Mouse (Mus musculus): ENCODE data around the gene Ganab.
"Not testable (repeated sequence)": the region's sequence is repeated elsewhere in the genome, so short reads cannot be mapped to it uniquely, and the experiment has no call there.

The Ganab gene

DNA sequence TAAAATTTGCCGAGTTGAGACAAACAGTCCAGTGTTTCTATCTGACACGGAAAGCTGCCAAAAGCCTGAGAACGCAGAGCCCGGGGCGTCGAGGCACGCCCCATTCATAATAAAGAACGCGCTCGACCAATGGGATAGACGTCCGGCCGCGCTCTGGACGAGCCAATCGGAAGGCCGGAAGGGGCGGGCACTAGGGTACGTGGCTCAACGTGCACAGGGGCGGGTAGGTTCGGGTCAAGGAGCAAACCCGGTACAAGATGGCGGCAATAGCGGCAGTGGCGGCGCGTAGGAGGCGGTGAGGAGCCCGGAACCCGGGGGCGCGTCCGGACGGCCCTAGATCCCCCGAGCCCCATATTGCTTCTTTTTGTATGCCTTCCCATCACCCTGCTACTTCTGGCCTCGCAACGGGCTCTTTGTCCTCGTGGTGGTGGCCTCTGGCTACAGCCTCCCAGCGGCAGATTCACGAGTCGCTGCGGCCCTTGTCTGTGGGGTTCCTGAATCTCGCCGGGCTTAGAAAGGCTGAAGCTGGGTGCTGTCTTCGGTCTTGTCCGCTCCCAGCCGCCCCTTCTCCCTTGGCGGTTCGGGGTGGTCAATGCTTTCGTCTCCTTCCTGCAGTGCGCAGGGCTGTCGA is at the start of gene Ganab:
TSS of gene Ganab (plus strand) at position 207 of the 631 bp plus-strand sequence.
- peak; percentile 96 for DNase-seq (ENCODE audit: low read depth, low spot score)

DNA sequence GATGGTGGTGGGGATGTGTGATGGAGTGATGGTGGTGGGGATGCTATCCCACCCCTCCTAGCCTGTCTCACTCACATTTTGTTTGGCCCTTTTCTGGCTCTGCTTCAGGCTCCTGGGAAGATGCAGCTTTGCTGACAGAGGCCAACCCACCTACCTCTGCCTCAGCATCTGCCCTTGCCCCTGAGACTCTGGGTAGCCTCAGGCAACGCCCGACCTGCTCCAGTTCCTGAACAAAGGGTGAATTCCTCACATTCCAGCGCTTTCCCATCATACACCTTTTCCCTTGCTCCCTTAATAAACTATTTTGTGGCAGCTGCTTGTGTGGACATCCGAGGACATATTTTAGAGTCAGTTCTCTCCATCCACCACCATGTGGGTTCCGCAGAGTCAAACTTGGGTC is 49.5 kb upstream of the Ganab start:
- DNase-seq (ENCODE audit: low read depth, low spot score), result no peak

DNA sequence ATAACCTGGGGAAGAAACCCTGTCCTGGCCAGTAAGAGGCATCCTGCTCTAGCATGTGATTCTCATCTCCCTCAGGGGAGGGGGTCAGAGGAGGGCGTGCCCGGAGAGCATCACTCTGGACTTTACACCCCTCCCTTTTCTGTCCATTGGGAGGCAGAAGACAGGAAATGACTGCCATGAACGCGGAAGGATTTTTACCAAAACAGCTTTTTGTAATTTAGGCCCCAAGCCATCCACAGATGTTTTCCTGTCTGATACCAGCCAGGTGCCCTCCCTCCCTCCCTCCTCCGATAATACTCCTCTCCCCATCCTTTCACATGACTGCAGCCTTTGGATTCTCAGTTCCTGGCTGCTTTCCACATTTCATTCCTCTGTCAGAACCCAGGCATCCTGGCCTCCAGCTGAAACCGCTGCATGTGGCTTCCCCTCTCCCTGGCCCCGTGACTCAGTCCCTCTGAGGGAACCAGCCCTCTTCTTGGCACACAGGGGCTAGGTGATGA is 47.4 kb upstream of the Ganab start, which contains the start of gene Lrrn4cl:
TSS of gene Lrrn4cl (plus strand) at position 367 of the 500 bp plus-strand sequence.
- no peak for DNase-seq (ENCODE audit: low read depth, low spot score)

DNA sequence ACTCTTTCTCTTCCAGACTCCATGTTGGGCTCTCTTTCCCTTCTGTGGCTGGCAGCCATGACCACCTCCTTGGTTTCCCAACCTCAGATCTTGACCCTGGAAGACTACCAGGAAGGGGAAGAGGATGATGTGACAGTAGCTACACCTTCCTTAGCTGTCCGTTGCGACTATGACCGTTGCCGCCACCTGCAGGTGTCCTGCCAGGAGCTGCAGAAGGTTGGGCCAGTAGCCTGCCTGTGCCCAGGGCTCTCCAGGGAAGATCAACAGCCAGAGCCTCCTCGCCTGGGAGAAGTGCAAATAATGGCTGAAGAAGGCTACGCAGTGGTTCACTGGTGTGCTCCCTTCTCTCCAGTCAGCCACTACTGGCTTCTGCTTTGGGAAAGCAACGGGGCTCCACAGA is 46.2 kb upstream of the Ganab start:
- no peak for DNase-seq (ENCODE audit: low read depth, low spot score)

DNA sequence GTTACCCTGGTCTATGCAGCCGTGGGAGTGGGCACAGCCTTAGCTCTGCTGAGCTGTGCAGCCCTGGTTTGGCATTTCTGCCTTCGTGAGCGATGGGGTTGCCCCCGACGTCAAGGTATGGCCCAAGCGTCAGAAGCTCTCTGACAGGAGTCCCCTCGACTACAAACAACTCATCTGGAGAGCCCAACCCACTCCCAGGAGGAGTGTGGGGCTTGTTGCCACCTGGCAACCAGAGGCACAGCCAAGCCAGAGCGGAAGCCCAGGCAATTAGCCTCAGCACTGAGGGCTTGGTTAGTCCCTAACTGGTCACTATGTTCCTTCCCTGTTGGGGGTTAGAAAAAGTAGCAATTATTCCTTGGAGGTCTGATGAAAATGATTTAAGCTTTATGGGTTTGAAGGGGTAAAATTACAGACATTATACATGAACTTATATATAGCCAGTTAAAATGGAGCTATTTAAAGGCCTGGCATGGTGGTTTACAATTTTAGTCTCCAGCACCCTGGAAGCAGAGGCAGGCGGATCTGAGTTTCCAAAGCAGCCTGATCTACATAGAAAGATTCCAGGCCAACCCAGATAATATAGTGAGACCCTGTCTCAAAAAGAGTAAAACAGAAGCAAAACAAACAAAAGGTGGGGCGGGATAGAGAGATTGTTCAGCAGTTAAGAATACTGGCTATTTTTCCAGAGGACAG is 45.5 kb upstream of the Ganab start:
- DNase-seq (ENCODE audit: low read depth, low spot score), result no peak

DNA sequence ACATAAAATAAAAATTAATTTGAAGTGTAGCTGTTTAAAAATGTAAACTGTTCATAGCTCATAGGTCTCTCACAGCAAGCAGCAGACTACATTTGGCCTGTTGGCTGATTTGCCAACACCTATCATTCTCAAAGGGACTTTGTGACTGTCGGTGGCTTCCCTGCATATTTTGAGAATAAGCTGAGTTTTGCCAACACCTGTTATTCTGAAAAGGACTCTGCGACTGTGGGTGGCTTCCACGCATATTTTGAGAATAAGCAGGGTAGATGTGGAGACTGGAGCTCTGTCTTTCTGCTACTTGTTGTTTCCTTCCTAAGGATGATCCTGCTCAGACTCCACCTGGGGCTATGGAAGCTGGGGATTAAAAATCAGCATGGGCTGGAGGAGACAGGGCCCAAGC is 44.8 kb upstream of the Ganab start:
- DNase-seq (ENCODE audit: low read depth, low spot score), result no peak

DNA sequence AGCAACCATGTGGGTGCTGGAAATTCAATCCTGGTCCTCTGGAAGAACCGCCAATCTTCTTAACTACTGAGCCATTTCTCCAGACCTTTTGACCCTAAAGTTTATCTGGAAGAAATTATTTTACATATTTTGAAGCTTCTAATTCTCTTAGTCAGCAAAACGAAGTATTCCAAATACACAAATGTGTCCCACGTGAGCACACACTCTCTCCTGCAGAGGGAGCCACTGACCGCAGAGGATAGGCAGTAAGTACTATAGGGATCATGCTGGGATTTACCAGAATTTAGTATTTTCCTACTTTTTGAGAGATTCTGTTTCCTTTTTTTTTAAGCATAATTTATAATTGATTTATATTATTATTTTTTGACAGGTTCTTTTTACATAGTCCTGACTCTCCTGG is 40.2 kb upstream of the Ganab start:
- no peak for DNase-seq (ENCODE audit: low read depth, low spot score)

DNA sequence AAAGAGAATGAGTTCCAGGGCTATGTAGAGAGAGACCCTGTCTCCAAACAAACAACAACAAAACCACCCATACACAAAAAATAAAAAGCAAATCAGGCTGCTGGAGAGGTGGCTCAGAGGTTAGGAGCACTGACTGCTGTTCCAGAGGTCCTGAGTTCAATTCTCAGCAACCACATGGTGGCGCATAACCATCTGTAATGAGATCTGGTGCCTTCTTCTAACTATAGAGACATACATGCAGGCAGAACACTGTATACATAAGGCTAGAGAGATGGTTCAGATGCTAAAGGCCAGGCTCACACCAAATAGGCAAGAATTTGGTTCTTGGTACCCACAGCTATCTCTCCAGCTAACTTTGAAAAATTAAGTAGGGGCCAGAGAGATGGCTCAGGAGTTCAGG is 38.9 kb upstream of the Ganab start:
- DNase-seq (ENCODE audit: low read depth, low spot score), result no peak

DNA sequence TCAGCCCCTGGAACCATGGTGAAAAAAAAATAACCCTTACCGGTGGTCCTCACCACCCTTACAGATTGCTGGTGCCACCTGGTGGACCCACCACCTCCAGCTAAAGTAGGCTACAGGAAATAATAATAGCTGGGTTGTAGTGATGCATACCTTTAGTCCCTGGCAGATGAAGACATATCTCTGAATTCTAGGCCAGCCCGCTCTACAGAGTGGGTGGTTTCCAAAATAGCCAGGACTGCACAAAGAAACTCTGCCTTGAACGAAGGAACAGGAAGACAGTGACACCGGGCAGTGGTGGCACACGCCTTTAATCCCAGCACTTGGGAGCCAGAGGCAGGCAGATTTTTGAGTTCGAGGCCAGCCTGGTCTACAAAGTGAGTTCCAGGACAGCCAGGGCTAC is 33.6 kb upstream of the Ganab start:
- no peak for DNase-seq (ENCODE audit: low read depth, low spot score)

DNA sequence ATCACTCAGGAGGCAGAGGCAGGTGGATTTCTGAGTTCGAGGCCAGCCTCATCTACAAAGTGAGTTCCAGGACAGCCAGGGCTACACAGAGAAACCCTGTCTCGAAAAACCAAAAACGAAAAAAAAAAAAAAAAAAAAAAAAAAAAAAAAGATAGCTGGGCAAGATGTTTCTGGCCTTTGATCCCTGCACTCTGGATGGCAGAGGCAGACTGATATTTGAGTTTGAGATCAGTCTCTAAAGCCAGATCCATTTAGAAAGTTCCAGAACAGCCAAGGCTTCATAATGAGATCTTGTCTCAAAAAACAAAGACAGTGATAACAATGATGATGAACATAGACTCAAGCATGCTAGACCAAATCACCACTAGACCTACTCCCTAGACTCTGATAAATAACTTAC is 27.5 kb upstream of the Ganab start:
- not testable (repeated sequence) for DNase-seq (ENCODE audit: low read depth, low spot score)

DNA sequence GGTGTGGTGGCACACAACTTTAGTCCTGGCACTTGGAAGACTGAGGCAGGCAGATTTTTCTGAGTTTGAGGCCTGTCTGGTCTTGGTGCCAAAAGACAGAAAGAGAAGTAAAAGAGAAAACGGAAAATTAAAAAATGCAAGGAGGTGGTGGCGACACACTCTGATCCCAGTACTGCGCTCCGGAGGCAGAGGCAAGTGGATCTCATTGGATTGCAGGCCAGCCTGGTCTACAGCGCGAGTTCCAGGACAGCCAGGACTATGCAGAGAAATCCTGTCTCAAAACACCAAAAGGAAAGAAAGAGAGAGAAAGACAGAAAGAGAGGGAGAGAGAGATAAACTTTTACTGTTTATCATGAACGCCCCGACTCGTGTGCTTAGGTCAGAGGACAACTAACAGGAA is 27.0 kb upstream of the Ganab start:
- DNase-seq (ENCODE audit: low read depth, low spot score), result no peak

DNA sequence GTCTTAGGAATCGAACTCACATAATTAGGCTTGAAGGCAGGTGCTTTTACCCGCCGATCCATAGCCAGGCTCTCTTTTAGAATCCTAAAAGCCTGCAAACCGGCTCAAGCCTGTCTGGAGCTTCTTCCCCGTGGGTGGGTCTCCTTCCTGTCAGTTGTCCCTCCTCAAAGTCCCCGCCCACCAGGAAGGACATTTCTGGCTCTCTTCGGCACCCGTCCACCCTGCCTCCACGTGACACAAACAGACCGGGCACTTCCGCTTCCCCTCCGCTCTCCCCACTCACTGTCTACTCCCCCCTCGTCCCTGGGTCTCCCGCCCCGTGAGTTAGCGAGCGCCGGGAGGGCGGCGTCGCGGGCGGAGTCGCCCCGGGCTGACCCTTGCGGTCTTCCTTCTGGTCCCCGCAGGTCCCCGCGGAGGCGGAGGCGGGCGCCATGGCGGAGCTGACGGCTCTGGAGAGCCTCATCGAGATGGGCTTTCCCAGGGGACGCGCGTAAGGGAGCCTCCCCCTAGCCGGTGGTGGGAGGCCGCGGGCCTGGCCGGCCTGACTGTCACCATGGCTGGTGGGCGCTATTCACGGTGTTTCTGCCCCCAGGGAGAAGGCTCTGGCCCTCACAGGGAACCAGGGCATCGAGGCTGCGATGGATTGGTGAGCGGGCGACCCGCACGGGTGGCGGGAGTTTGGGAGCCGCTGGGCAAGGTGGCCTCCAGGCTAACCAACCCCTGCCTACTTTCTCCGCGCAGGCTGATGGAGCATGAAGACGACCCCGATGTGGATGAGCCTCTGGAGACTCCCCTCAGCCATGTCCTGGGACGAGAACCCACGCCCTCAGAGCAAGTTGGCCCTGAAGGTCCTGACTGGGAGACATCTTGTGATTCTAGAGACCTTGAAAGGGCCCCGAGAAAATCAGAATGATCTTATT is 26.3 kb upstream of the Ganab start, which contains the start of gene Ubxn1:
TSS of gene Ubxn1 (plus strand) at position 230 of the 920 bp plus-strand sequence.
- peak; percentile 93 for DNase-seq (ENCODE audit: low read depth, low spot score)

DNA sequence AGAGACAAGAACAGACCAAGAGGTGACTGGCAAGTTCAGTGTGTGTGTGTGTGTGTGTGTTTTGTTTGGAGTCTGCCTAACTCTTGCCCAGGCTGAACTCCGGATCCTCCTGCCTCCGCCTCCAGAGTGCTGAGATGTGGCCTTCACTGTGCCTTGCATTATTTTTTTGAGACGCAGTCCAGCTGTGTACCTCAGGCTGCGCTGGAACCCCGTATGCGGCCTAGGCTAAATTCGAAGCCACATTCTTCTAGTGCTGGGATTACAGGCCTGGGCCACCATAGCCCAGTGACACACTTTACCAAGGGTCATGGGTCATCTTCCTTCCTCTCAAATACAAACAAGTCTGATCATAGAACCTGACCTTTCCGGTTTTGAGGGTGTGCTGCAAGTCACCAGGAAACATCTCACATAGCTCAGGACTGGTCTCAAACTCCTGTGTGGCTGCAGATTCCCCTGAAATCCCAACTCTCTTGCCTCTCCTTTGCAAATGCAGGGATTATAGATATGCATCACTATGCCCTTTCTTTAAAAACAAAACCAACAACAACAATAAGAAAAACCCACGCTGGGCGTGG is 25.5 kb upstream of the Ganab start:
- no peak for DNase-seq (ENCODE audit: low read depth, low spot score)

DNA sequence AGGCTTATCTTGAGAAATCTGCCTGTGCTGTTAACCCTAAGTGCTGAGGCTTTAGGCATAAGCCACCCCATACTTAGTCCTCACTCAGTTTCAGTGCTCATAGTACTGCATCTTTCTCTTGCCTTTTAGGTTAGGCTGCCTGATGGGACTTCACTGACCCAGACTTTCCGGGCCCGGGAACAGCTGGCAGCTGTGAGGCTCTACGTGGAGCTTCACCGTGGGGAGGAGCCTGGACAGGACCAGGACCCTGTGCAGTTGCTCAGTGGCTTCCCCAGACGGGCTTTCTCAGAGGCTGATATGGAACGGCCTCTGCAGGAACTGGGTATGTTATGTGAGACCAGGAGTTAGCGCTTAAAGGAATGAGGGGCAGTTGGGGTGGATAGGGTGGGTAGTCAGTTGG is 22.8 kb upstream of the Ganab start:
- no peak for DNase-seq (ENCODE audit: low read depth, low spot score)

DNA sequence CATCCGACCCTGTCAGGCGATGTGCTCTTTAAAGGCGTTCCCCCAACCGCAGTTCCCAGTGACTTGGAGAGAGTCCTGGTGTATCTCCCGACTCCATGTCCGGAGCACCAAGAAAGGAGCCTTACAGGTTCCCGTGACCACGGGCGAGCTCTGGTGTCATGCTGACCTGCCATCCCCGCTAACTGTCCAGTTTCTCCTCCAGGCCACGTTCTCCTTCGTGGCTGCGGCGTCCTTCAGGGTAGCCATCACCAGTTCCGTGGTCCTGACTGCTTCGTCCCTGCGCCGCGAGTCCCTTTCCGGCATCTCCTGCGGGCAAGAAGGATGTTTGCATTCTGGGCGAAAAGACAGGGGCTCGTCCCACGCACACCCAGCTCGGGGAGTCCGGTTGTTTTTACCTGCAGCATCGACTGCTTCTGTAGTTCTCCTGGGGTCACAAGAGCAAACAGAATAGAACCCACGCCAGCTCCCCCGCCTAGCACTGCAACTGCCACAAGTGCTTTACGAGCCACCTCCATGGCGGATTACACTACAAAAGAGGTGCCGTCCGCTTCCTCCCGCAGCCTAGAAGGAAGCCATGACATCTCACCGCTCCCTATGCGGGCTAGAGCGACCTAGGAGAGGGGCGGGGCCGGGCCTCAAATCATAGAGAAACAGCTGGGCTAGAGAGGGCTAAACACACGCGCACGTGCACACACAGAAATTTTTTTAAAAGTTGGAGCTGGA is 17.4 kb upstream of the Ganab start, which contains the start of gene Uqcc3:
TSS of gene Uqcc3 (minus strand) at position 613 of the 723 bp plus-strand sequence.
- peak; percentile 70 for DNase-seq (ENCODE audit: low read depth, low spot score)

DNA sequence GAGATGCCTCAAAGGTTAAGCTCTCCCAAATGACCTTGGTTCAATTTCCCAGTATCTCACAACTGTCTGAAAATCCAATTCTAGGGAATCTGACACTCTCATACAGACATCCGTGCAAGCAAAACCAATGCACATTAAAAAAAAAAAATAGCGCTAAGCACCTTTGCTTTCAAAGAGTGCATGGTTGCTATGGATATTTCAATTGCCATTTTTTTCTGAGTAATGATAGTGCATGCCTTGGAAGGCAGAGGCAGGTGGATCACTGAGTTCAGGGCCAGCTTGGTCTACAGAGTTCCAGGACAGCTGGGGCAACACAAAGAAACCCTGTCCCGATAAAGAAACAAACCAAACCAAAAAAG is 16.9 kb upstream of the Ganab start:
- no peak for DNase-seq (ENCODE audit: low read depth, low spot score)

DNA sequence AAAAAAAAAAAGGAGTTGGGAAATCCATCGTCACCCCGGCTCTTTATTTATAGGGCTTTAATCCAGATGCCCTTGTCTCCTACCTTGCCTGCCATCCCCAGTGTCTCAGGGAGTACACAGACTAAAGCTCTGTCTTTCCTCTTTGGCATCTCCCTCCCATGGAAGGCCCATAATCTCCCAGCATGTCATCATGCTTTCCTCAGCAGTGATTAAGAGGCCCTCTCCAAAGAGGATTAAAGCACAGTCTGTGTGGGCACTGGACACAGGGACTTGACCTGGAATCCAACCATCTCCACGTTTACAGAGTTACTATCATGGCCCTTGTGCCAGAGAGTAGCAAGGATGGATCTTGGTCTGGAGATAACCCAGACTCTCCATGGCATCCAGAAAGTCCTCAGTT is 14.3 kb upstream of the Ganab start, which contains the start of the genes Lbhd1 and Gm49403:
TSS of gene Lbhd1 (plus strand) at position 117 of the 400 bp plus-strand sequence.
TSS of gene Gm49403 (plus strand) at position 315 of the 400 bp plus-strand sequence.
- no peak for DNase-seq (ENCODE audit: low read depth, low spot score)

DNA sequence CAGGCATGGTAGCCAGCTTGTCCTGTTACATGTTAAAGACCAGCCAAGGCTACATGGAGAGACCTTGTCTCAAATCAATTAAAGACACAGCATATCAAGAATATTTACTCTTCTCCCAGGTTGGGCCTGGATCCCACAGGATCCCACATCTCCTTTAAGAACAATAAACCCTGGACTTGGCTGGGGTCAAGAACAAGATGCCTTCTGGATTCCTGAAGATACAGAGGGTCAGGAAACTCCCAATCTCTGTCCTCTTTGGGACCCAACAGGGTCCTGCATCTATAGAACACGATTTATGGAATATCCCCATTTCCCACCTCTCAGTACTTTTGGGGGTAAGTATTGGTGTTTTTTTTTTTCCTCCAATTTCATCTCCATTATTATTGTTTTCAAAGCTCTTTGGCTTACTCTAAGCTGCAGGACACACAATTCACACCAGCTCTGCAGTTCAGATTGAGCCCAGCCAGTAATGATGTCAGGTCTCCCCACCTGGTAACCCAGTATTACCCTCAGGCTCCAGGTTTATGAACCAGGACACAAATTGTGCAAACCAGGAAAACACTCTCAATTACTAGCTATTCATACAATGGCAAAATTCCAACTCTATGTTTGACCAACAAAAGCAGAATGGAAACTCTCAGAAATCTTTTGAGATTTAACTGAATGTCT is 10.8 kb upstream of the Ganab start:
- DNase-seq (ENCODE audit: low read depth, low spot score), result no peak

DNA sequence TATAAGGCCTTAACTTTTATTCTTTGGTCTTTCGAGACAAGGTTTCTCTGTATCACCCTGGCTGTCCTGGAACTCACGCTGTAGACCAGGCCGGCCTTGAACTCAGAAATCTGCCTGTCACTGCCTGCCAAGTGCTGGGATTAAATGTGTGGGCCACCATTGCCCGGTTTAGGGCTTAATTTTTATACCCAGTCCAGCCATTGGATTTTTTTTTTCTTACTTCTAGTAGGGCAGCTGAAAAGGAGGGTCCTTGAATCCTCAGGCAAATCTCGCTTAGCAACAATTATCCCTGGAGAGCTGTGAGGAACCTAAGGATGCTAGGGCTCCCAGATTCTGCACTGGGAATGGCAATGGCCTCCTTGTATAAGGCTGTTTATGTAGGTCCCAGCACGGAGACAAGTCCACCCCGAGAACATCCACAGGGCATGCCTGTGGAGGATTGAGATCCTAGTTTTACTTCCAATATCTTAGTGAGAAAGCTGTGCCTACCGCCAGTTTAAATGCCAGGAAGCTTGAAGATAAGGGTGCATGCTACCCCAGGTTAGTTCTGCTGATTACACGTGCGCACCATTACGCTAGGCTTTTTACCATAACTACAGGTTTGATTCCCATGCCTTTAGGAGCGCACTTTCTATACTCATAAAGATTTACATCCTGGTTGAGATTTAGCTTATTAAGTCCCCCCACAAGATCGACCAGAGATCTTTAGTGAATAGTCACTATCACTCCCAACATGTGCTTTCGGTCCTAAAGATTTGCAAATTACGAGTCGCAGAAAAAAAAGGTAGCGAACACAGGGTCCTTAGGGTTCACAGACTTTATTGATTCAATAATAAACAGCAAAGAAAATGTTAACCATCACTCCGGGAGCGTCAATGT is 10.0 kb upstream of the Ganab start:
- DNase-seq (ENCODE audit: low read depth, low spot score), result no peak
